Mouse (Mus musculus) adrenal gland (tissue): Measurements from ENCODE around the gene Dhx15.

Experiments used
- intact Hi-C: fragments of 180-260 bp; cut with DNase I; formaldehyde crosslinking; loops from one replicate; pipeline ENCODE4 v1.15.1; 2025
- long read RNA-seq, 2 experiments: library from polyadenylated mRNA; unstranded; transcript quantifications; one replicate each; pipeline ENCODE4 v2.0.0; 2020; ENCODE audit warnings: borderline replicate concordance in 1 of 2; ENCODE audit not compliant: insufficient replicate concordance in 1 of 2

Dhx15 gene
- long read RNA-seq, experiment 1, transcript Dhx15-201 (14 exons, 3,010 nt), result major isoform, 11 of 20 reads
- long read RNA-seq, experiment 1, partial matches to known transcripts, result 8 of 20 reads
- long read RNA-seq, experiment 1, other reads (novel, unspliced or antisense), result 1 of 20 reads
- long read RNA-seq, experiment 2, transcript Dhx15-201 (14 exons, 3,010 nt), result major isoform, 16 of 29 reads
- long read RNA-seq, experiment 2, partial matches to known transcripts, result 11 of 29 reads
- long read RNA-seq, experiment 2, other reads (novel, unspliced or antisense), result 1 of 29 reads

GRCm38 (mm10) chr5:52190371-52191179 is at the start of gene Dhx15:
Gene Dhx15 (minus strand): TSS chr5:52190514.
- intact Hi-C loops, result no loop called here

GRCm38 (mm10) chr5:52238877-52239276 is 48.6 kb upstream of the Dhx15 start:
- intact Hi-C loops, result loop anchor here (5.0 kb wide), 1 partner anchor 107 kb away; no protein-coding TSS in a partner anchor

DNA sequence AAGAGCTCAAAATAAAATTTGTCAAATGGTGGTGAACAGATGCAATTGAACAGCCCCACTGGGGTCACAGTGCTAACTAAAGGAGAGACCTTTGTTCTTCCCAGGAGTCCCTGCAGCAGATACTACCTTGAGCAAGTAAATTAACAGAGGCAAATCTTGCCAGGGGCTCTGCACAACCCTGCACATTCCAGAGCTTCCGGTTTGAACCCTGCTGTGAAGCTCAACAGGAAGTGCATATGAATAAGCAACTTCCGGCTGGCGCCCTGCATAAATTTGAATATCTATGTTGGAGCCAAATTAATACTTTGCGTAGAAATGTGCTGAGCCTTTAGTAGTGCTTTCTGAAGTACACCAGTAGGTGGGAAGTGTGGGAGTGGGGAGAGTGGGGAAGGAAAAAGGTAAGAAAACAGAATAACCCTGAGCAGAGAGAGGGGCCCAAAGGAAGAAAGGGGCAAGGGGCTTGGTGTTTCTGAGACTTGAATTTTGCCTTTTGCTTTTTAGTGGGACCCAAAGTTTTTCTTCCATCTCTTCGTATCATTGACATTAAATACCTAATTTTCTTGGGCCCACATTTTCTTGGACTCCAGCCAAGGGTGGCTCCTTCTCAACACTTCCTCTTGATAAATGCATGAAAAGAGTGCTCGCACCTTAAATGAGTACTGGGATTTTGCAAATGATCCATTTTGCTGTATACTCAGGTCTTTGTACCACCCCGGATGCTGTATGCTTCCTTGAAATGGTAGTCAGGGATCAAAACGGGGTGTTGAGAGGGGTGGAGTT is 47.8 kb upstream of the Dhx15 start:
- intact Hi-C loops, result loop anchor here (5.0 kb wide), 1 partner anchor 106 kb away; no protein-coding TSS in a partner anchor

GRCm38 (mm10) chr5:52236585-52236984 is 46.3 kb upstream of the Dhx15 start:
- intact Hi-C loops, result loop anchor here (5.0 kb wide), 1 partner anchor 104 kb away; no protein-coding TSS in a partner anchor

GRCm38 (mm10) chr5:52234570-52234969 is 44.3 kb upstream of the Dhx15 start:
- intact Hi-C loops, result no loop called here

DNA sequence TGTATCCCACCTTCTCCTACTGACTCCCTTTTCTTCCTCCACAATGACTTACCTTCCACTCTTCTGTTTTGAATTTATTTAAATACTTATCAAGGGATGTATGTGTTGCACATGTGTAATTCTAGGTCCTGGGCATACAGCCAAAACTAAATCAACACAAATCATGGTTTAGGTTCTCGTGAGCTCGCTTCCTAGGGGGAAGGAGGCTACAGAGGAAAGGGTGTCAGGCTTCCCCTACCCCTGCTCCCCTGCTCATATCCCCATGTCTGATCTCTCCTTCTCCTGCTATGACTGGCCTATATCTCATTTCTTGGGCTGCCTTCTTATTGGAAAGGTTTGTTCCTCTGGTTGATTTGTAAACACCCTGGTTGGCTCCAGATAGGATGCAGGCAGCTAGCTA is 43.6 kb upstream of the Dhx15 start:
- intact Hi-C loops, result no loop called here

GRCm38 (mm10) chr5:52232611-52233010 is 42.3 kb upstream of the Dhx15 start:
- intact Hi-C loops, result no loop called here

DNA sequence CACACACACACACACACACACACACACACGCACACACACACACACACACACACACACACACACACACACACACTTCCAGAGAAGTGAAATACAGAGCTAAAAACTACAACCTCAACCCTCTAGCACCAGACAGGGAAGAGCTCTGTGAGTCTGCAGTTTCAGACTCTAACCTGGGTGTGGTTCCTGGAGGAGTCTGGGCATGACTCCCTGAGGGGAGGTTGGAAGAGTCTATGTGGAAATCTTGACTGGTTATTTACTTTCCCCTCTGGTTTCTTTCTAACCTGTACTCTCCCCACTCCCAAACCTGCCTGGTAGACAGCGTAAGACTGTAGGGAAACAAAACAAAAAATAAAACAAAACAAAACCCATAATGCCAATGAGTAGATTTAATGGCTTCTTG is 41.9 kb upstream of the Dhx15 start:
- intact Hi-C loops, result no loop called here

GRCm38 (mm10) chr5:52230466-52230865 is 40.2 kb upstream of the Dhx15 start:
- intact Hi-C loops, result no loop called here

DNA sequence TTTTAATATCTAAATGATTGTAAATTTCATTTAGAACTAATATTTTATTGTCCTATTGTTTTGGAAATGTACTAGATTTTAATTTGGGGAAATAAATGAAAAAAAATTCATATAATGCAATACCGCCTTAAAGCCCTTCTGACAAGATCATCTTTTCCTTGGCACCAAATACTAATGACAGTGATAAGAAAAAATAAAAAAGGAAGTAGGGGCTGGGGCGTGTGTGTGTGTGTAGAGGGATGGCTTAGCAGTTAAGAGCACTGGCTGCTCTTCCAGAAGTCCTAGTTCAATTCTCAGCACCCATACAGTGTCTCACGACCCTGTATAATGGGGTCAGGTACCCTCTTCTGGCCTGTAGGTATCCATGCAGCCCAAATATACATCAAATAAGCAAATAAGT is 36.4 kb upstream of the Dhx15 start:
- intact Hi-C loops, result no loop called here

DNA sequence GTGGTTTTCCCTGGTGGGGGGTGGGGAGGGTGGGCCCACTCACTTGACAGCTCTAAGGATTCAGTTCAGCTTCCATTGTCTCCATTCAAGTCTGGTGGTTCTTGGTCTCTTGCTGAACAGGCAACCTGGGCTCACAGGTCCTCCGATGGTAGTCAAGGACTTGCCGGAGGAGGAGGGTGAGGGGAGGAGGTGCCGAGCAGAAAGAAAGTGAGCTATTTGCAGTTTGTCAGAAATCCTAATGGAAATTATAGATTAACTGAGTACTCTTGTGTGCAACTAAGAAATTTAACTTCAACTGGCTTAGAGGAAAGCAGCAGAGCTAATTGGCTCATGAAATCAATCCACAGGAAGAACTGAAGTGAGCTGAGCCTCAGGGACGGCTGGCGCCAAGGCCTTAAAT is 31.3 kb upstream of the Dhx15 start:
- intact Hi-C loops, result no loop called here

- intact Hi-C loops, result no loop called here
These were observed 29.9 kb upstream of the Dhx15 start for GRCm38 (mm10) chr5:52220013-52220804.

DNA sequence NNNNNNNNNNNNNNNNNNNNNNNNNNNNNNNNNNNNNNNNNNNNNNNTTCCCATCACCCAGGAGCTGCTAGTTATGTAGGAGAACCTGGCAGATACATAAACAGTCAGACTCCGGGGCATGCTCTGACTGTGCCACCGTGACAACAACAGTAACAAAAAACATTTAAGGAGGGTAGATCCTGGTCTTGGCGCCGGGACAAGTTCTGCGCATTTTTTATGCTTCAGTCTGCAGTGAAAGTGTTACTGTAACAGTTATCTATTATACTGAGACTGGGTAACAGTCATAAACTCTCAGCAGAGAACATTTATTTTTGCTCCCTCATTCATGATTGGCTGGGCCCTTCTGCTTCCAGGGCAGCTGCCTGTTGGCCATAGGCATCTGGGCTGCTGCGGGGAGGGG is 27.9 kb upstream of the Dhx15 start:
- intact Hi-C loops, result no loop called here

DNA sequence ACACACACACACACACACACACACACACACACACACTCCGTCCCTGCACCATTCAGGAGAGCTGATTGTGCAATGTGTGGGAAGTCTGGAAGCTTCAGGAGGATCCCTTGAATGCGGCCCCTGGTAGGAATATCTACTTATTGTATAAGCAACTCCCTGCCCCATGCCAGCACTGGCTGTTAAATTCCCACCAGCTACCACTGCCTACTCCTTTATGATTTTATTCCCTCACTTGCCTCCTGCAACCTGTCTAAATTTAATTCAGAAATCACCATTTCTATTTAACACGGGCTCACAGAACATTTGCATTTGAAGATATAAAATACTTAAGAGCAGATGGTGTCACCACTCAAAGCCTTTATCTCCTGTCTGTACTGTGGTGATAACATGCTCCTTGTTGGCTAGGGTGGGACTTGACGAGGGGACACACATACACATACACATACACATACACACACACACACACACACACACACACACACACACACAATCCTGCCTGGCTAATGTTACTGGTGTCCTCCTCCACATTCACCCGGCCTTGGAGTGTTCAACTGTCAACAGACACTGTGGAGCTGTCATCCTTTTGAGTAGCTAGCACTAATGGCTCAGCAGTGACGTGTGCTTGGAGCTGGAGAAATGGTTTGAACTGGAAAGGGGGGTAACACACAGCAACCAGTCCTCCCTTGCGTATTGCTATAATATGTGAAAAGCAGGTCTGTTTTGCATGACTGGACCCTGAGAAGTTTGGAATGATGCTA is 23.0 kb upstream of the Dhx15 start:
- intact Hi-C loops, result no loop called here

GRCm38 (mm10) chr5:52191180-52191468 is 810 bp upstream of the Dhx15 start:
- intact Hi-C loops, result no loop called here

GRCm38 (mm10) chr5:52189664-52190365 is 499 bp downstream of the Dhx15 start:
- intact Hi-C loops, result loop anchor here (2.0 kb wide), 1 partner anchor 287 kb away; no protein-coding TSS in a partner anchor

DNA sequence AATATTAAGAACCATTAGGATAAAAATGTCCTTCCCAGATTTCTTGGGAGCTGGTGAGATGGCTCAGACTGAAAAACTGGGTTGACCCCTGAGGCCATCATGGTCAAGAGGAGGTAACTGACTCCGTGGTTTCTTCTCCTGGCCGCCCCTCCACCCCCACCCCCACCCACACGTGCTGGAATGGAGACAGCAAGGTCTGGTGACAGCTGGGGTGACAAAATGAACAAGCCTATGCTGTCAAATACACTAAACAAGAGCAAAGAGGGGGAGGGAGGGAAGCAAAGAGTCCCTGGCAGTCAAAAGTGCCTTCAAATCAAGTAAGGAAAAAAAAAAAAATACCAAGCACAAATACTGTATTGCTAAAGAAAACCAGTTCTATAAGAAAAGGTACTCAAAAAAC is 2.1 kb downstream of the Dhx15 start:
- intact Hi-C loops, result loop anchor here (2.0 kb wide), 1 partner anchor 289 kb away; no protein-coding TSS in a partner anchor

GRCm38 (mm10) chr5:52177326-52177725 is 13.0 kb downstream of the Dhx15 start:
- intact Hi-C loops, result no loop called here

- intact Hi-C loops, result no loop called here
These were observed 21.8 kb downstream of the Dhx15 start for GRCm38 (mm10) chr5:52168468-52168867.

DNA sequence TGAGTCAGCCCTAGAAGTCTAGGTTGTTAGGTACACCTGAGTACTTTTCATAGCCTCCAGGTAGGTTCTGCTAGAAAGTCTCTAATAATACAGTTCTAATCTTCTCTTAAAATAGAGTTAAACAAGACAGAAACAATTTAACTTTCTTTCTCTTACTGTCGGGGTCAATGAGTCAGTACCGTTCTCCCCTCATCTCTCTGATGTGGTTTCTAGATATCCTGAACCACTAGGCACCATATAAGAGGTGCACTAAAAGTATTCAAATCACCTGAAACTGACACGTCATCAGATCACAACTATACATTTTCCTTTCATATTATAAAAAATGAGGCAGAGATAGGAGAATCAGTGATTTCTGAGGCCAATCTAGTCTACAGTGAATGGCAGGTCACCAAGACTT is 41.2 kb downstream of the Dhx15 start:
- intact Hi-C loops, result no loop called here
